8 mouse cellular contexts compared by ENCODE assay signal in the genomic region with DNA sequence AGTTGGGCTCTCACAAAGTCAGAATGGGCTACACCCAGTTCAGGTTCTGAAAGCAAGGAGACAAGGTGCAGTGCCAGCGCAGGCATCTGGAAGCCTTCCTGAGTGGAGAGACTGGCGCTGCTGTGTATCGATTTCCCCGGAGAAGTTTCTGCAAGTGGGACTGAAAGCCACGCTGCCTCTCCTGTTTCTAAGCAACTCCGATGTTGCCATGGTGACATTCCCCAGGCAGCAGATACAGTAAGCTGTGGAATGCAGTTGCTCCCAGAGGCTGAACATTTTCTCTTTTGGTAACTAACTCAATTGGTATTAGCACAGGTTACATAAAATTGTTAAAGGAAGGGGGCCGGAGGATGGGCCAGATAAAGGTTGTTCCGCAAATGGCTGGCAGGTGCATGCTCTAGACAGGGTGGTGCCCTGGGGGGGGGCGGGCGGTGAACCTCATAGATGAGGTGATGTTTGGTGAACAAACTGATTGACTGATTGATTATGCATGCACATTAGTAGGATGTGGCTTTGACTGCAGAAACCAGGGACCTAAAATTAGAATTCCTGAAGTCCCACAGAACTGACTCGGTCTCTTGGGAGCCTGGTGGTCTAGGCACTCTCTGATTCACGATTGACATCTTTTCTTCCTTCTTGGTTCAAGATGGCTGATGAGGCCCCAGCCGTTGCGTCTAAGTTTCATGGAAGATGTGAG. TPM values are rescaled to one million over a fixed set of nuclear protein-coding genes. Genes with fewer than 3 reads are reported as not detected.
DNase-seq lines count a peak whose midpoint lies in the region; ATAC-seq lines count a peak whose summit lies in the region.

No protein-coding gene starts in this region.

- no peaks in the 10 kb centered on the region for H3K27me3 ChIP-seq in forebrain, embryonic 16.5 days (replicated peaks; ENCODE audit: control insufficient read depth, insufficient read depth, low read length)
- no peaks in the 10 kb centered on the region for H3K27me3 ChIP-seq in hindbrain, embryonic 16.5 days (replicated peaks; ENCODE audit: control insufficient read depth, insufficient read depth, low read length)

- 16% methylated on average over 14 of the region's 14 CpGs for WGBS in forebrain, embryonic 16.5 days
- WGBS in hindbrain, embryonic 16.5 days = 14% methylated on average over 14 of the region's 14 CpGs

- H3K4me2 ChIP-seq in forebrain, embryonic 16.5 days (ENCODE audit: low read length) = peak overlapping the region; percentile 53
- H3K4me2 ChIP-seq in hindbrain, embryonic 16.5 days (ENCODE audit: low read length) = peak overlapping the region; percentile 57

- peak; percentile 87 for ATAC-seq in forebrain, embryonic 16.5 days
- peak; percentile 85 for ATAC-seq in hindbrain, embryonic 16.5 days

- peak overlapping the region; percentile 27 for H3K4me3 ChIP-seq in forebrain, embryonic 16.5 days (replicated peaks; ENCODE audit: low read length)
- peak overlapping the region; percentile 31 for H3K4me3 ChIP-seq in hindbrain, embryonic 16.5 days (ENCODE audit: low read length)

- H3K9ac ChIP-seq in forebrain, embryonic 16.5 days (replicated peaks; ENCODE audit: low read depth, low read length) = peak overlapping the region; percentile 20; the same call in 1 of the 2 replicates
- peak overlapping the region; percentile 43; the same call in 1 of the 2 replicates for H3K9ac ChIP-seq in hindbrain, embryonic 16.5 days (ENCODE audit: low read depth, low read length)

- intact Hi-C loops in left cerebral cortex, postnatal 14 days (cut with DNase I) = no loop called here

- peaks cover 56% of the 10 kb centered on the region for H3K4me1 ChIP-seq in forebrain, embryonic 16.5 days (replicated peaks; ENCODE audit: control insufficient read depth, insufficient read depth, low read length)
- H3K4me1 ChIP-seq in hindbrain, embryonic 16.5 days (ENCODE audit: control insufficient read depth, insufficient read depth, low read depth, low read length) = peaks cover 70% of the 10 kb centered on the region

- no peaks in the 10 kb centered on the region for H3K9me3 ChIP-seq in forebrain, embryonic 16.5 days (ENCODE audit: control insufficient read depth, low read length)
- no peaks in the 10 kb centered on the region for H3K9me3 ChIP-seq in hindbrain, embryonic 16.5 days (ENCODE audit: control insufficient read depth, low read length)

- no peaks in the 10 kb centered on the region for H3K36me3 ChIP-seq in forebrain, embryonic 16.5 days (ENCODE audit: control insufficient read depth, insufficient read depth)
- no peaks in the 10 kb centered on the region for H3K36me3 ChIP-seq in hindbrain, embryonic 16.5 days (ENCODE audit: control insufficient read depth, insufficient read depth, low read length)

- H3K27ac ChIP-seq in forebrain, embryonic 16.5 days (ENCODE audit: low read length) = peak overlapping the region; percentile 81
- H3K27ac ChIP-seq in hindbrain, embryonic 16.5 days (ENCODE audit: low read depth, low read length) = peak overlapping the region; percentile 83

- DNase-seq in cerebellum, adult 9-11 months = peak; percentile 53
- no peak for DNase-seq in cerebellum, postnatal 14 days
- peak; percentile 91 for DNase-seq in R1 (ENCODE audit: low read depth, low spot score)
- DNase-seq in left cerebral cortex, postnatal 14 days (ENCODE audit: low spot score in 2 of 2) = peak; percentile 90 to 92
- DNase-seq in neural tube, embryonic 10.5 days (ENCODE audit: extremely low spot score, low spot score) = peak; percentile 72
- no peak for DNase-seq in urinary bladder, adult 18-20 months (ENCODE audit: low spot score in 2 of 2)

RNA-seq across cellular contexts. Expression of gene Psap, which starts 8.4 kb away (rescaled TPM):
- 165 and 223 TPM in 2 replicates for polyA plus RNA-seq in forebrain, embryonic 16.5 days (2015; fragmentation: Nextera tagmentation; extraction: Ambion mirVana)
- 218 and 239 TPM in 2 replicates for polyA plus RNA-seq in hindbrain, embryonic 16.5 days (2015; fragmentation: Nextera tagmentation; extraction: Ambion mirVana)
- 1,000 to 10,000 TPM; 1,462 to 1,465 TPM for total RNA-seq in left cerebral cortex, postnatal 14 days (2021)

Comparison
In these comparisons a context has a peak if more than half of its experiments do, and no peak if none do; other contexts are left out.
1. DNase-seq: peak in cerebellum, adult 9-11 months (single experiment), R1 (single experiment), left cerebral cortex, postnatal 14 days (2 of 2) and neural tube, embryonic 10.5 days (single experiment); none in cerebellum, postnatal 14 days (0 of 2) and urinary bladder, adult 18-20 months (0 of 2).